ENCODE assay signal across 23 mouse cellular contexts in genomic region chr7:56500438-56500837, GRCm38 (mm10).
DNase-seq lines count a peak whose midpoint lies in the region; ATAC-seq and TF ChIP-seq lines count a peak whose summit lies in the region.
"Had no signal": no experiment of that assay in that cellular context is flagged by ENCODE, and none has a peak within 500 bp of the region (broad histone marks: within the 10 kb centered on the region; RNA-seq: fewer than 3 reads in every experiment).

No protein-coding gene starts in this region.

- no peak for DNase-seq in neural tube, embryonic 10.5 days (ENCODE audit: extremely low spot score, low spot score)
- peak; percentile 47 for DNase-seq in forebrain, postnatal 0 days
- DNase-seq in heart, postnatal 4 days, result no peak
- no peak for DNase-seq in T-cell, adult 2 months (ENCODE audit: low spot score)
- DNase-seq: adrenal gland, adult 8-10 months; B cell, adult 2 months; cerebellum, adult 9-10 months; gastrocnemius, postnatal 10 days; kidney, adult 18-20 months; kidney, postnatal 4 days; lung, embryonic 14.5 days; right cerebral cortex, postnatal 14 days had no signal

- H3K36me3 ChIP-seq in hindbrain, embryonic 16.5 days (ENCODE audit: control insufficient read depth, insufficient read depth, low read length), result no peaks in the 10 kb centered on the region
- no peaks in the 10 kb centered on the region for H3K36me3 ChIP-seq in hindbrain, embryonic 13.5 days
- H3K36me3 ChIP-seq in neural tube, embryonic 15.5 days, result no peaks in the 10 kb centered on the region
- H3K36me3 ChIP-seq in forebrain, postnatal 0 days (ENCODE audit: insufficient read depth), result no peaks in the 10 kb centered on the region
- H3K36me3 ChIP-seq: G1E; hindbrain, embryonic 10.5 days; limb, embryonic 13.5 days had no signal

- no peaks in the 10 kb centered on the region for H3K9me3 ChIP-seq in hindbrain, embryonic 16.5 days (ENCODE audit: control insufficient read depth, low read length)
- no peaks in the 10 kb centered on the region for H3K9me3 ChIP-seq in hindbrain, embryonic 13.5 days
- H3K9me3 ChIP-seq in neural tube, embryonic 15.5 days (replicated peaks), result no peaks in the 10 kb centered on the region
- H3K9me3 ChIP-seq in forebrain, postnatal 0 days (ENCODE audit: low read length), result no peaks in the 10 kb centered on the region
- H3K9me3 ChIP-seq: G1E; hindbrain, embryonic 10.5 days; limb, embryonic 13.5 days had no signal

- H3K4me2 ChIP-seq in hindbrain, embryonic 16.5 days (ENCODE audit: low read length), result no peak overlapping the region
- no peak overlapping the region for H3K4me2 ChIP-seq in hindbrain, embryonic 13.5 days
- no peak overlapping the region for H3K4me2 ChIP-seq in neural tube, embryonic 15.5 days
- H3K4me2 ChIP-seq in forebrain, postnatal 0 days (ENCODE audit: low read depth), result no peak overlapping the region
- H3K4me2 ChIP-seq: heart, embryonic 11.5 days; limb, embryonic 13.5 days; lung, embryonic 14.5 days had no signal

- 66% methylated on average over 1 of the region's 1 CpGs for WGBS in hindbrain, embryonic 16.5 days
- WGBS in hindbrain, embryonic 13.5 days, result 84% methylated on average over 1 of the region's 1 CpGs
- WGBS in neural tube, embryonic 15.5 days, result 89% methylated on average over 1 of the region's 1 CpGs
- 65% methylated on average over 1 of the region's 1 CpGs for WGBS in forebrain, postnatal 0 days

- ATAC-seq in hindbrain, embryonic 16.5 days, result peak; percentile 68; the same call in 1 of the 2 replicates
- no peak for ATAC-seq in hindbrain, embryonic 13.5 days (ENCODE audit: low FRiP score)
- peak; percentile 66 for ATAC-seq in neural tube, embryonic 15.5 days (ENCODE audit: low FRiP score)
- ATAC-seq in forebrain, postnatal 0 days, result peak; percentile 92
- ATAC-seq: inflammation-experienced regulatory T-cells, adult 6 months; Patski had no signal

- H3K9ac ChIP-seq in hindbrain, embryonic 16.5 days (ENCODE audit: low read depth, low read length), result no peak overlapping the region
- no peak overlapping the region for H3K9ac ChIP-seq in hindbrain, embryonic 13.5 days
- no peak overlapping the region for H3K9ac ChIP-seq in neural tube, embryonic 15.5 days (replicated peaks)
- H3K9ac ChIP-seq in forebrain, postnatal 0 days, result no peak overlapping the region
- H3K9ac ChIP-seq: limb, embryonic 13.5 days; liver, embryonic 14.5 days; lung, embryonic 14.5 days had no signal

- no peak overlapping the region for H3K4me3 ChIP-seq in hindbrain, embryonic 16.5 days (ENCODE audit: low read length)
- H3K4me3 ChIP-seq in hindbrain, embryonic 13.5 days, result no peak overlapping the region
- no peak overlapping the region for H3K4me3 ChIP-seq in neural tube, embryonic 15.5 days (replicated peaks)
- H3K4me3 ChIP-seq in forebrain, postnatal 0 days (ENCODE audit: low read depth, low read length), result no peak overlapping the region
- H3K4me3 ChIP-seq: hindbrain, embryonic 10.5 days; limb, embryonic 13.5 days had no signal

- H3K27me3 ChIP-seq in hindbrain, embryonic 16.5 days (replicated peaks; ENCODE audit: control insufficient read depth, insufficient read depth, low read length), result no peaks in the 10 kb centered on the region
- no peaks in the 10 kb centered on the region for H3K27me3 ChIP-seq in hindbrain, embryonic 13.5 days
- no peaks in the 10 kb centered on the region for H3K27me3 ChIP-seq in neural tube, embryonic 15.5 days (replicated peaks)
- no peaks in the 10 kb centered on the region for H3K27me3 ChIP-seq in forebrain, postnatal 0 days (ENCODE audit: insufficient read depth, low read length)
- H3K27me3 ChIP-seq: limb, embryonic 13.5 days had no signal

- H3K4me1 ChIP-seq in hindbrain, embryonic 16.5 days (ENCODE audit: control insufficient read depth, insufficient read depth, low read depth, low read length), result no peaks in the 10 kb centered on the region
- no peaks in the 10 kb centered on the region for H3K4me1 ChIP-seq in hindbrain, embryonic 13.5 days (replicated peaks)
- H3K4me1 ChIP-seq in neural tube, embryonic 15.5 days, result no peaks in the 10 kb centered on the region; the same call in 1 of the 2 replicates
- no peaks in the 10 kb centered on the region for H3K4me1 ChIP-seq in forebrain, postnatal 0 days (ENCODE audit: insufficient read depth)
- H3K4me1 ChIP-seq: hindbrain, embryonic 10.5 days; limb, embryonic 13.5 days had no signal

- no peak for TF ChIP-seq CTCF in forebrain, postnatal 0 days (IDR thresholded peaks at IDR 0.05; ENCODE audit: low read depth)

- no peak overlapping the region for H3K27ac ChIP-seq in hindbrain, embryonic 16.5 days (ENCODE audit: low read depth, low read length)
- H3K27ac ChIP-seq in hindbrain, embryonic 13.5 days, result no peak overlapping the region
- H3K27ac ChIP-seq in neural tube, embryonic 15.5 days (replicated peaks), result peak overlapping the region; percentile 33; the same call in 1 of the 2 replicates
- peak overlapping the region; percentile 66 for H3K27ac ChIP-seq in forebrain, postnatal 0 days (ENCODE audit: low read depth, low read length)
- H3K27ac ChIP-seq: hindbrain, embryonic 10.5 days; limb, embryonic 13.5 days; liver, embryonic 14.5 days; stomach, postnatal 0 days had no signal

Comparison
In these comparisons a context has a peak if more than half of its experiments do, and no peak if none do; other contexts are left out.
1. H3K27ac ChIP-seq: peak in neural tube, embryonic 15.5 days (single experiment) and forebrain, postnatal 0 days (single experiment); none in hindbrain, embryonic 16.5 days (single experiment) and hindbrain, embryonic 13.5 days (single experiment).